Mouse (Mus musculus) midbrain, embryonic 14.5 days (tissue): ENCODE measurements at regions not wholly inside any gene's neighbourhood (a gene's known extent, or its start where the extent isn't known, plus 50 kb on each side); places are given as distances from the start of the nearest gene placed in this dataset.
A peak's percentile ranks its signal among the peaks of the same experiment; 100 is the strongest.

Experiments used
- ATAC-seq: fragments of 200-750 bp; cut with Nextera tagmentation; 2 replicates; pipeline ENCODE4 v1.8.0; 2017; ENCODE audit warnings: moderate number of reproducible peaks, moderate library complexity; ENCODE audit not compliant: low FRiP score, low TSS enrichment
- DNase-seq: peaks from one replicate; pipeline ENCODE4 v3.0.0-alpha.2; 2015
- H3K27ac ChIP-seq: fragments of 300-500 bp; sonication (generic); replicated peaks from 2 replicates; pipeline ENCODE4 v1.5.1; 2014; ENCODE audit warnings: mild to moderate bottlenecking, low read depth, low read length, moderate library complexity
- H3K27me3 ChIP-seq: fragments of 300-500 bp; sonication (generic); 2 replicates; pipeline ENCODE4 v1.6.1; 2014; ENCODE audit warnings: low read length, control low read depth, mixed read lengths; ENCODE audit not compliant: control insufficient read depth, insufficient read depth
- H3K36me3 ChIP-seq: fragments of 300-500 bp; sonication (generic); 2 replicates; pipeline ENCODE4 v1.6.1; 2014; ENCODE audit warnings: low read length, control low read depth; ENCODE audit not compliant: control insufficient read depth, insufficient read depth
- H3K4me1 ChIP-seq: fragments of 300-500 bp; sonication (generic); 2 replicates; pipeline ENCODE4 v1.6.1; 2014; ENCODE audit warnings: mild to moderate bottlenecking, antibody characterized with exemption, low read length, control low read depth; ENCODE audit not compliant: control insufficient read depth, insufficient read depth
- H3K4me2 ChIP-seq: fragments of 300-500 bp; sonication (generic); 2 replicates; pipeline ENCODE4 v1.6.1; 2014; ENCODE audit warnings: mild to moderate bottlenecking, low read length, moderate library complexity
- H3K4me3 ChIP-seq: fragments of 300-500 bp; sonication (generic); replicated peaks from 2 replicates; pipeline ENCODE4 v1.5.1; 2014; ENCODE audit warnings: low read depth, low read length
- H3K9ac ChIP-seq: fragments of 300-500 bp; sonication (generic); replicated peaks from 2 replicates; pipeline ENCODE4 v1.6.1; 2014; ENCODE audit warnings: mild to moderate bottlenecking, low read length, moderate library complexity
- H3K9me3 ChIP-seq: fragments of 300-500 bp; sonication (generic); 2 replicates; pipeline ENCODE4 v1.6.1; 2016; ENCODE audit warnings: low read length, control low read depth, mixed read lengths; ENCODE audit not compliant: control insufficient read depth
- WGBS: fragments of 180-500 bp; shearing (Covaris S2); extraction: QIAGEN DNeasy Blood & Tissue Kit; methylation state at CpG from one replicate; pipeline ENCODE4 v1.1.7; 2014; 5-methylcytosine and 5-hydroxymethylcytosine counted together

DNA sequence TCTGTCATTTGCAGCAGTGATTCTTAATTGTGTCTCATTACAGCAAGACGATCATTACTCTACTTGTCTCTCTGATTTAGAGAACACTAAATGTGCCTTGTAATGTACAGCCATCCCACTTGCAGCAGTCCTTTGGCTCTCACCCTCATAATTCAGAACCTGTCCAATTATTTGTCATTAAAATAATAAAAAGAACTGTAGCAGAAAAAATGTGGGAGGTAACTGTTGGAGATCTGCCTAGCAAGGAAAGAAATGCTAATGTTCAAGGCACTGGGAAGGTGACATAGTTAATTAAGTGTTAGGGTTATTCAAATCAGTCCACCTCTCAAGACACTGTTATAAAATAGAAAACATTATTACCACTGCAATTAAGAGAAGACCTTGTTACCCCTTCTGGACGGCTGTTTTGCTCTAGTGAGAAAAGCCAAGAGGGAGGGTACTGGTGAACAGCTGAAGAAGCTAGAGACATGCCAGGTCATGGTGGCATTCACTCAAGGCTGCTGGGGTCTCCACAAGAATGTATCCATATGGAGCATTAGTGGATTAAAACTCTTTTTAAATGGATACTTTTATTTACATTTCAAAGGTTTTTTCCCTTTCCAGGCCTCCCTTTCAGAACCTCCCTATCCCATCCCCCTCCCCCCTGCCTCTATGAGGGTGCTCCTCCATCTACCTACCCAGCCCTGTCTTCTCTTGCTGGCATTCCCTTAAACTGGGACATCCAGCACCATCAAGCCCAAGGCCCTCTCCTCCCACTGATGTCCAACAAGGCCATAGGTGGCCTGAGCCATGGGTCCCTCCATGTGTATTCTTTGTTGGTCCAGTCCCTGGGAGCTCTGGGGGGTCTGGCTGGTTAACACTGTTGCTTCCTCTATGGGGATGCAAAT is 69.4 kb downstream of the Gm11487 start:
- H3K36me3 ChIP-seq: no peaks in the 10 kb centered on the region
- 68% methylated on average over 2 of the region's 2 CpGs for WGBS
- no peaks in the 10 kb centered on the region for H3K27me3 ChIP-seq
- no peaks in the 10 kb centered on the region for H3K9me3 ChIP-seq
- H3K4me3 ChIP-seq: no peak overlapping the region
- no peaks in the 10 kb centered on the region for H3K4me1 ChIP-seq
- ATAC-seq (0 out of 2 replicates have a peak, but pooled peaks have one; percentile 31), DNase-seq (no peak)
- H3K4me2 ChIP-seq: no peak overlapping the region
- H3K9ac ChIP-seq: no peak overlapping the region
- H3K27ac ChIP-seq: no peak overlapping the region
